Mouse (Mus musculus) kidney, adult 2 months (tissue): ENCODE results near the gene Cdc5l.

Experiments used
- CTCF ChIP-seq: fragments of 200-500 bp; conservative IDR thresholded peaks from 2 replicates; pipeline ENCODE4 v1.5.1; 2011; ENCODE audit warnings: low read depth, mild to moderate bottlenecking, control low read depth, low read length, moderate library complexity, mixed read lengths; ENCODE audit not compliant: insufficient read depth, insufficient read length
- POLR2A ChIP-seq: fragments of 200-500 bp; IDR thresholded peaks from one replicate; pipeline ENCODE4 v1.6.1; 2011; ENCODE audit warnings: low read depth, low read length, control low read depth

DNA sequence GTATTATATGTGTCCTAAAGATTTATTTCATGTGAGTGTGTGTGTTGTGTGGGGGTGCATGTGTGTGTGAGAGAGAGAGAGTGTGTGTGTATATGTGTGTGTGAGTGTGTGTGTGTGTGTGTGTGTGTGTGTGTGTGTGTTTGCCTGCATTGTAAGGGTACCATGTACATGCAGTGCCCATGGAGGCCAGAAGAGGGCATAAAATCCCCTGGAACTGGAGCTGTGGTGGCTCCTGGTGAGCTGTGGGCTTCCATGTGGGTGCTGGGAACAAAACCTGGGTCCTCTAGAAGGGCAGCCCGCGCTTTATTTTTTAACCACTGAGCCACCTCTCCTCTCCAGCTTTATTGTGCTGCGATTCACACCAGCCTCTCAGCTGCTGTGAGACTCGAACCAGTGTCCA, 29.0 kb upstream of the Cdc5l start:
- TF ChIP-seq CTCF (no peak), POLR2A (no peak)
